Mouse (Mus musculus) hindbrain, embryonic 15.5 days (tissue): Measurements from ENCODE around the gene Ctnna2. TPM values are rescaled to one million over a fixed set of nuclear protein-coding genes. Genes with fewer than 3 reads are reported as not detected.

Experiments used
- ATAC-seq: fragments of 200-750 bp; cut with Nextera tagmentation; 2 replicates; pipeline ENCODE4 v1.8.0; 2017; ENCODE audit warnings: low read depth, moderate number of reproducible peaks, moderate TSS enrichment; ENCODE audit not compliant: low FRiP score
- H3K27ac ChIP-seq: fragments of 300-500 bp; sonication (generic); replicated peaks from 2 replicates; pipeline ENCODE4 v1.5.1; 2015; ENCODE audit warnings: mild to moderate bottlenecking, inconsistent platforms
- H3K27me3 ChIP-seq: fragments of 300-500 bp; sonication (generic); 2 replicates; pipeline ENCODE4 v1.6.1; 2015; ENCODE audit warnings: control low read depth, inconsistent platforms
- H3K36me3 ChIP-seq: fragments of 300-500 bp; sonication (generic); 2 replicates; pipeline ENCODE4 v1.6.1; 2015; ENCODE audit warnings: control low read depth, inconsistent platforms
- H3K4me1 ChIP-seq: fragments of 300-500 bp; sonication (generic); replicated peaks from 2 replicates; pipeline ENCODE4 v1.6.1; 2015; ENCODE audit warnings: control low read depth, inconsistent platforms
- H3K4me2 ChIP-seq: fragments of 300-500 bp; sonication (generic); 2 replicates; pipeline ENCODE4 v1.6.1; 2015; ENCODE audit warnings: moderate library complexity, mild to moderate bottlenecking, inconsistent platforms
- H3K4me3 ChIP-seq: fragments of 300-500 bp; sonication (generic); 2 replicates; pipeline ENCODE4 v1.5.1; 2015; ENCODE audit warnings: mild to moderate bottlenecking, inconsistent platforms
- H3K9ac ChIP-seq: fragments of 300-500 bp; sonication (generic); 2 replicates; pipeline ENCODE4 v1.6.1; 2015; ENCODE audit warnings: inconsistent platforms
- H3K9me3 ChIP-seq: fragments of 300-500 bp; sonication (generic); 2 replicates; pipeline ENCODE4 v1.6.1; 2016; ENCODE audit warnings: control low read depth, inconsistent platforms
- WGBS: fragments of 180-500 bp; shearing (Covaris S2); methylation state at CpG from one replicate; pipeline ENCODE4 v1.1.7; 2015; 5-methylcytosine and 5-hydroxymethylcytosine counted together
- polyA plus RNA-seq: library from polyadenylated mRNA; unstranded; fragments of >200 nt; fragmentation: Nextera tagmentation; extraction: Ambion mirVana; gene quantifications from 2 replicates; pipeline ENCODE4 v1.2.1, GENCODE M21; 2015

Gene Ctnna2
- polyA plus RNA-seq, 1 experiment from 2014 or later, result 125 TPM

DNA sequence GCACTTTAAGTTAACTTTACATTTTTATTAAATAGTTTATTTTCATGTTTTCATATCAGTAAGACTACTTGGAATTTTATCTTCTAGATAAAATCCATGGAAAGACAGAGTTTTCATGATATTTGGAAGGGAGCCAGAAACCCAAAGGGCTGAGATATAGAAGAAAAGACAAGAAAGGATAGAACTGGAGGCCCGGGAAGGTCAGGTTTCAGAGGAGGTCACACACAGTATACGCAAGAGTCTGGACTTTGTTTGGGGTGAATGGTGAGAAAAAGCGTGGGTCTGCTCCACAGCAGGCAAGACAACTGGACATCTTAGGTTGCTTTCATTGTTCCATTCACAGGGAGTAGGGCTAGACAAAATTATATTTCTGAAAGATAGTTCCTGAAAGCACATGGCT is 111.4 kb downstream of the Ctnna2 start:
- Histone ChIP-seq H3K27me3 (no peaks in the 10 kb centered on the region), H3K36me3 (no peaks in the 10 kb centered on the region), H3K4me2 (no peak overlapping the region), H3K27ac (no peak overlapping the region), H3K4me3 (no peak overlapping the region), H3K9ac (no peak overlapping the region), H3K9me3 (no peaks in the 10 kb centered on the region), H3K4me1 (no peaks in the 10 kb centered on the region)
- ATAC-seq, result no peak
- WGBS, result 47% methylated on average over 3 of the region's 3 CpGs

DNA sequence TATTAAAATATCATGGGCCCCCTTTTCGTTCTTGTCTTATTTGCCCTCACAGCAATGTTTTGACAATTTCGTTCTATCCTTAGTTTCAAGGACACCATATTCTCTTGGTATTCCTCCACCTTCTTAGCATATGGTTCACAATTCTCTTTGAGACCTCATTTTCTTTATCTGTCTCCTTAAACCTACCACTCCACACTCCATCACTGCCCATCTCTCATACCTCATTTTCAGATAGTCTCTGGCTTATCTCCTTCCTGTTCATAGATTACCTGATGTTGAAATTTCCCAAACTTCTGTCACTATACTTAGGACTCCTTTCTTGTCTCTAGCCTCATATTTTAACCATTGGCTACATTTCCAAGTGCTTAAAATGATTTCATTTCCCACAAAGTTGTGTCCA is 116.1 kb downstream of the Ctnna2 start:
- Histone ChIP-seq H3K27ac (no peak overlapping the region), H3K4me1 (no peaks in the 10 kb centered on the region), H3K4me2 (no peak overlapping the region), H3K27me3 (no peaks in the 10 kb centered on the region), H3K36me3 (no peaks in the 10 kb centered on the region), H3K9ac (no peak overlapping the region), H3K4me3 (no peak overlapping the region), H3K9me3 (no peaks in the 10 kb centered on the region)
- WGBS, result 95% methylated on average over 2 of the region's 2 CpGs
- ATAC-seq, result no peak

DNA sequence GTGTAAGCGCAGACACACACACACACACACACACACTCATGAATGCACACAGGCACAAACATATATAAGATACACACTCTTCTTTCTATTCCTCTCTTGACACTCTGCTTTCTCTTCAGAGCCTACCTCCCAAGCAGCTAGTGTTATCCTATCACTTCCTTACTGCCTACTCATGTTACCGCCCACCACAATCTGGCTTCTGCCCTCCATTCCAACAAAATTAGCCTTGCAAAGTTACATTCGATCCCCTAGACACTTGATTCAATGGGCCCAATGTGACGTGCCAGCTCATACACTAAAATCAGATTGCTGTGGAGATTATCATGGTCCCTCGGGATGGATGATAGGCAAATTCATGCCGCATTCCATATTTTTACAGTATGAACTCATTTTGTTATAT is 116.7 kb downstream of the Ctnna2 start:
- Histone ChIP-seq H3K36me3 (no peaks in the 10 kb centered on the region), H3K4me2 (no peak overlapping the region), H3K9me3 (no peaks in the 10 kb centered on the region), H3K27me3 (no peaks in the 10 kb centered on the region), H3K4me3 (no peak overlapping the region), H3K27ac (no peak overlapping the region), H3K4me1 (no peaks in the 10 kb centered on the region), H3K9ac (no peak overlapping the region)
- ATAC-seq, result no peak
- WGBS, result 70% methylated on average over 6 of the region's 6 CpGs

DNA sequence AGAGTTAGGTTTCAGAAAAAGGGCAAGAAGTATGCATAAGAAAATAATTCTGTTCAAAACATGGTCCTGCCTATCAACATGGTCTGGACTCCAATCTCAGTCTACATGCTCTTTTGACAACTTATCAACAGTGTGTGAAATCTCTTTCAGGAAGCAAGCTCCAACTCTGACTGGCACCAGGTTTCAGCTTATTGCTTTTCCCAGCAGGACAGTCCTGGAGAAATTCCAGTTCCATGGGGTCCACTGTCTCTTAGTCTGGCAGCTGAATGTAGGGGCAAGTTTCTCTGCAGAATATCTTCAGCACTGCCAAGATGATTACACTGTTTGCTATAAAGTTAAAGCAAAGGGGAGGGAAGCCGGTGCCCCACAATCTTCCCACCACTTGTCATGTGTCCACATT is 130.1 kb downstream of the Ctnna2 start:
- Histone ChIP-seq H3K4me3 (no peak overlapping the region), H3K27ac (0 out of 2 replicates have a peak overlapping the region, but pooled peaks have one; percentile 32), H3K9me3 (no peaks in the 10 kb centered on the region), H3K4me2 (no peak overlapping the region), H3K27me3 (no peaks in the 10 kb centered on the region), H3K9ac (no peak overlapping the region), H3K4me1 (peaks cover 12% of the 10 kb centered on the region; the same call in 1 of the 2 replicates), H3K36me3 (no peaks in the 10 kb centered on the region)
- no peak for ATAC-seq
- 67% methylated on average over 1 of the region's 1 CpGs for WGBS

DNA sequence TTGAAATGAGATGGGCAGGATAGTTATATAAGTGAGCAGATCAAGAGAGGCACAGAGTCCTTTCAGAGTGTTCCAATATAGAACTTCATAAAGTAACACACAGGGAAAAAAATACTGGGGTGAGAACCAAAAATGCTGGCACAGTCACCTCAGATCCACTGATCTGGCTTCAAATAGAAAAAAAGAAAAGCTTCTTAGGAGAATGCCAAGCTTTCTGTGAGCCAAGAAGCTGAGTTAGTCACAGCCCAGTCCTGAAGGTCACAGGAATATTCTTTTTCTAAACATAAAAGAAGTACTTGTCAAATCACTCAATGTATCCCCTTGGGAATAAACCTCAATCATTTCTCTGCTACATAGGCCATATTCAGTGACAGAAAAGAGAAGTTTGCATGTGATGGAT is 130.7 kb downstream of the Ctnna2 start:
- Histone ChIP-seq H3K4me2 (no peak overlapping the region), H3K4me1 (peaks cover 12% of the 10 kb centered on the region; the same call in 1 of the 2 replicates), H3K36me3 (no peaks in the 10 kb centered on the region), H3K27ac (0 out of 2 replicates have a peak overlapping the region, but pooled peaks have one; percentile 32), H3K27me3 (no peaks in the 10 kb centered on the region), H3K9ac (no peak overlapping the region), H3K4me3 (no peak overlapping the region), H3K9me3 (no peaks in the 10 kb centered on the region)
- ATAC-seq, result no peak

DNA sequence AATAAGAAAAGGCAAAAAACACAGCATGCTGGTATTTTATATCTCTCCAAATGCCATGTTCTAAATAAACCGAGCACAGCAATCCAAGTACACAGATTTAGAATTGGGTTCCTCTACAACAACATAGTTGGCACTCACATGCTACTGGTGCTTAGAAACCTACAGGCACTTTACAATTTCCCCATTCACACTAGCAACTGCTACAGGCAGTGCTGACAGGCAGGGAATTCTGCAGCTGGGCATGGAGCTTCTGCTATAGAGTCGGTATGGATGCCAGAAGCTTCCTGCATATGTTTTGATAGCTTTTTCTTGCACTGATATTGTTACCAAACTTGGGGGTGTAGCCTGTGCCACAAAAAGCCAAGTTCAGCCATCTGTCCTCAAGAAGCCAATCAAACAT is 131.8 kb downstream of the Ctnna2 start:
- Histone ChIP-seq H3K9me3 (no peaks in the 10 kb centered on the region), H3K9ac (no peak overlapping the region), H3K27ac (no peak overlapping the region), H3K27me3 (no peaks in the 10 kb centered on the region), H3K36me3 (no peaks in the 10 kb centered on the region), H3K4me3 (no peak overlapping the region), H3K4me1 (peaks cover 12% of the 10 kb centered on the region; the same call in 1 of the 2 replicates), H3K4me2 (no peak overlapping the region)
- no peak for ATAC-seq
- 69% methylated on average over 2 of the region's 2 CpGs for WGBS

DNA sequence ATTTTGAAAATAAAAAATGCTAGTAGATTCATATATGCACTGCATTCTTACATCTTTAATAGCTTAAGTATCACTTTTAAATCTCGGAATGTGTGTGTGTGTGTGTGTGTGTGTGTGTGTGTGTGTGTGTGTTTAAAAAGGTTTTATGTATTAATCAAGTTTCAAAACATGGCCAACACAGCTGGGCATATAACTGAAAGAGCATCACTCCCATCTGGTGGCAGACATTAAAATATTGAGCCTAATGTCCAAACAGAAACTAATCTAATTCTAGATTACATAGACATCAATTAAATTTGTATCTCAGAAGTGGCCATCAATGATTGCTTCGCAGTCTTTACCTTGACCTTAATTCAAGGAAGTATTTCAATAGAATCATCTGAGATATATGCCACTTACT is 140.4 kb downstream of the Ctnna2 start:
- Histone ChIP-seq H3K9ac (no peak overlapping the region), H3K9me3 (no peaks in the 10 kb centered on the region), H3K27ac (no peak overlapping the region), H3K4me2 (no peak overlapping the region), H3K4me3 (no peak overlapping the region), H3K36me3 (no peaks in the 10 kb centered on the region), H3K27me3 (no peaks in the 10 kb centered on the region), H3K4me1 (no peaks in the 10 kb centered on the region)
- no peak for ATAC-seq
- 64% methylated on average over 2 of the region's 2 CpGs for WGBS

DNA sequence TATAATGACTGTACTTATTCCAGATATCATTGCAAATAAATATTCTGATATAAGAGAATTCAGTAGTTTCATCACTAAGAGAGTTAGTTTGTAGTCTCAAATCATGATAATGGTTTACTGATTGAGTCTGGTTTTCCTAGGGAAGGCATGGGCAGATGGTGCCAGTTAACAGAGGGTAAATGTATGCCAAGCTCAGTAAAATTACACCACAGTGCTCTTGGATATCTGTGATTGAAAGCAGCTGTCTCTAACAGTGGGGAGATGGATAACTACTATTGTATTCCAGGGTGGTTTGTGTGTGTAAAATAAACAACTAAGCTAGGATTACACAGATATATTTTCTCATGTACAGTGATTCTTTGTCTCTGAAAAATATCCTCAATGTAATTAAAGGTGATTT is 140.8 kb downstream of the Ctnna2 start:
- no peaks in the 10 kb centered on the region for H3K4me1 ChIP-seq
- no peaks in the 10 kb centered on the region for H3K36me3 ChIP-seq
- H3K4me2 ChIP-seq, result no peak overlapping the region
- no peak overlapping the region for H3K27ac ChIP-seq
- H3K9me3 ChIP-seq, result no peaks in the 10 kb centered on the region
- no peaks in the 10 kb centered on the region for H3K27me3 ChIP-seq
- peak; percentile 74 for ATAC-seq
- no peak overlapping the region for H3K4me3 ChIP-seq
- no peak overlapping the region for H3K9ac ChIP-seq

DNA sequence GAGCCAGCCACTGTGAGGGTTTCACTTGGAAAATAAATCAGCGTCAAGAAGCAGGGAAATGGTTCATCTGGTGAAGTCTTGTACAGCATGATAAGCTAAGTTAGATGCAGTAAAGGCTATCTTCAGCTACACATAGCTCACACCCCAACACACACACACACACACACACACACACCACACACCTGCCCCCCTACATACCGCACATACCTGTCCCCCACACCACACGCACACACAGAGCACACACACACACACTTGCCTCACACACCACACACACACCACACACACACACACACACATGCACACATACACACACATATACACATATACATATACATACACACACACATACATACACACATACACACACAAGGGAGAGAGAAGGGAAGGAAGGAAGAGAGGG is 142.0 kb downstream of the Ctnna2 start:
- H3K4me3 ChIP-seq, result no peak overlapping the region
- no peaks in the 10 kb centered on the region for H3K36me3 ChIP-seq
- no peak overlapping the region for H3K9ac ChIP-seq
- H3K27me3 ChIP-seq, result no peaks in the 10 kb centered on the region
- no peak overlapping the region for H3K27ac ChIP-seq
- H3K4me2 ChIP-seq, result no peak overlapping the region
- WGBS, result 94% methylated on average over 3 of the region's 3 CpGs
- no peaks in the 10 kb centered on the region for H3K4me1 ChIP-seq
- no peak for ATAC-seq
- no peaks in the 10 kb centered on the region for H3K9me3 ChIP-seq

DNA sequence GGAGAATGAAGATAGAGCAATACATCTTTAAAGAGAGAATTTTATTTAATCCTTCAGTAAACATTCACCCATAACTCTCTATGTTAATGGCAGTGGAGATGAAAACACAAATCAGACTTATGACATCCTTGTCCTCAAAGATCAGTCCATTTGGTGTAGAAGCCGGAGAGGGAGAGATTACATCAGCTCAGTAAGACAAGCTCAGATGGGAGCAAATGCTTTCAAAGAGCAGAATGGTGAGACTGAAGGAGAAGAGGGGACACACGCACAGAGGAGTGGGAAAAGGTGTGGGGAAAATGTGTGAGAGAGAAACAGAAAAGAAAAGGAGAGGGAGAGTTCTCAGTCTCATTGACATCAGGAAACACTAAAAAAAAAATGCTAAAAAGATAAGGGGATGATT is 144.8 kb downstream of the Ctnna2 start:
- H3K4me1 ChIP-seq, result peaks cover 13% of the 10 kb centered on the region; the same call in 1 of the 2 replicates
- no peak overlapping the region for H3K4me2 ChIP-seq
- no peak overlapping the region for H3K9ac ChIP-seq
- H3K4me3 ChIP-seq, result no peak overlapping the region
- no peaks in the 10 kb centered on the region for H3K9me3 ChIP-seq
- H3K27me3 ChIP-seq, result no peaks in the 10 kb centered on the region
- ATAC-seq, result no peak
- H3K36me3 ChIP-seq, result no peaks in the 10 kb centered on the region
- H3K27ac ChIP-seq, result no peak overlapping the region
- 65% methylated on average over 2 of the region's 2 CpGs for WGBS

DNA sequence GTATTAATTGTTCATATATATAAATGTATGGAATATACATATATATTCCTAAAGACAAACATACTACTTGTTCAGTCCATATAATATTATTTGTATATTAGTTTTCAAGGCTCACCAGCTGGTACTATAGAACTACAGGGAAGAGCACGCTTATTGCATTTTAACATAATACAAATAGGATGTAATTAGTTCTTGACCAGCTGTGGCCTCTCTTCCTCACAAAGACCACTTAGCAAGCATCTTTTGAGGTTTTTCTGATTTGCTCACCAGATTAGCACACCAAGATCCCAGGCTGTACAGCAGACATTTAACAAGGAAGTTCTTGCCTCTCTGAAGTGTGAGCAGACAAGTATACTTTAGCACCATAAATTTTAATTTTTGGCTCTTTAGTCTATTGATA is 152.0 kb downstream of the Ctnna2 start:
- no peak overlapping the region for H3K9ac ChIP-seq
- 48% methylated on average over 1 of the region's 1 CpGs for WGBS
- H3K27me3 ChIP-seq, result no peaks in the 10 kb centered on the region
- H3K4me1 ChIP-seq, result peaks cover 13% of the 10 kb centered on the region; the same call in 1 of the 2 replicates
- H3K27ac ChIP-seq, result no peak overlapping the region
- no peak overlapping the region for H3K4me3 ChIP-seq
- H3K36me3 ChIP-seq, result no peaks in the 10 kb centered on the region
- no peak for ATAC-seq
- H3K4me2 ChIP-seq, result no peak overlapping the region
- H3K9me3 ChIP-seq, result no peaks in the 10 kb centered on the region

DNA sequence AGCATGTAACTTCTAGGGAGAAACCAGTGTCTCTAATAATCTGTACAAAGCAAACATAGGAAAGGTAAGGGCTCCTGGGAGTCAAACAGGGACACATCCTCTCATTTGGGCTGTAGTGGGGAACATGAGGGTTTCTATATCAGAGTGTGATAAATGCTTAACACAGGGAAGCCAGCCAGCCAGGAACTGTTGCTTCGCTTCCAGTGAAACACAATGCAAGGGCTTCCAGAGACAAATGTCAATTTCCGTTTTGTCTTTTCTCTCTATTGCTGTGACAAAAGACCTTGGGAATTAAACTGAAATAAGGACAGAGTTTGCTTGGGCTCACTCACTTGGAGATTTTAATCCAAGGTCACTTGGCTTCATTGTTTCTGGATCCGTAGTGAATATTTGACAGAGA is 162.4 kb downstream of the Ctnna2 start:
- Histone ChIP-seq H3K27ac (no peak overlapping the region), H3K4me1 (0 out of 2 replicates have a peak, but pooled peaks cover 3% of the 10 kb centered on the region), H3K36me3 (no peaks in the 10 kb centered on the region), H3K4me3 (no peak overlapping the region), H3K9ac (no peak overlapping the region), H3K4me2 (no peak overlapping the region), H3K9me3 (no peaks in the 10 kb centered on the region), H3K27me3 (no peaks in the 10 kb centered on the region)
- 71% methylated on average over 3 of the region's 3 CpGs for WGBS
- ATAC-seq, result no peak

DNA sequence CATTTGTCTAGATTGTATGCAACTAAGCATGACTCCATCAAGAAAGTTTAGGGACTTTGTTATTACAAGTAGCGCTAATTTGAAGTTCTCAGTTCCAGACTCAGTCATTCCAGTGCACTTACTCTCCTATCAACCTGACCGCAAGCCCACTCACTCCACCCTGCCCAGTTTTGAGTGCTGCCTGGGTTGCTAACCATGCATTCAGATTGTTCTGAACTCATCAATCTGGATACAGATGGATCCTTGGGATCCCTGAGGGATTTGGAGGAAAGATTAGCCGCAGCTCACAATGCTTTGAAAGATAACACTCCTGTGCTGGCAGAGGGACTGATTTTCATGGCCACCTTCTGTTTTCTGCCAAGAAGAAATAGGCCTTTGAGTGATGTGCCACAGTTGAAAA is 168.5 kb downstream of the Ctnna2 start:
- ATAC-seq, result no peak

More for the DNA sequence above, 168.5 kb downstream of the Ctnna2 start:
- WGBS, result 74% methylated on average over 3 of the region's 3 CpGs
- no peak overlapping the region for H3K4me2 ChIP-seq
- H3K9me3 ChIP-seq, result no peaks in the 10 kb centered on the region
- no peak overlapping the region for H3K9ac ChIP-seq
- H3K27me3 ChIP-seq, result no peaks in the 10 kb centered on the region
- H3K4me1 ChIP-seq, result peaks cover under 1% of the 10 kb centered on the region; the same call in 1 of the 2 replicates
- no peak overlapping the region for H3K4me3 ChIP-seq
- H3K27ac ChIP-seq, result no peak overlapping the region
- no peaks in the 10 kb centered on the region for H3K36me3 ChIP-seq
